Mouse (Mus musculus) limb, embryonic 12.5 days (tissue): ENCODE results near the gene Ankrd39. TPM values are rescaled to one million over a fixed set of nuclear protein-coding genes. Genes with fewer than 3 reads are reported as not detected.

ENCODE experiments used
- ATAC-seq: fragments of 200-750 bp; cut with Nextera tagmentation; 2 replicates; pipeline ENCODE4 v1.8.0; 2017; ENCODE audit warnings: low read depth, moderate TSS enrichment; ENCODE audit not compliant: insufficient number of reproducible peaks, insufficient read depth, low FRiP score, low TSS enrichment
- H3K27ac ChIP-seq: fragments of 300-500 bp; sonication (generic); 2 replicates; pipeline ENCODE4 v1.5.1; 2016; ENCODE audit warnings: mild to moderate bottlenecking, moderate library complexity
- H3K27me3 ChIP-seq: fragments of 300-500 bp; sonication (generic); 2 replicates; pipeline ENCODE4 v1.6.1; 2016; ENCODE audit warnings: mild to moderate bottlenecking, moderate library complexity
- H3K36me3 ChIP-seq: fragments of 300-500 bp; sonication (generic); 2 replicates; pipeline ENCODE4 v1.6.1; 2016; ENCODE audit warnings: mild to moderate bottlenecking, moderate library complexity
- H3K4me1 ChIP-seq: fragments of 300-500 bp; sonication (generic); replicated peaks from 2 replicates; pipeline ENCODE4 v1.6.1; 2016
- H3K4me2 ChIP-seq: fragments of 300-500 bp; sonication (generic); 2 replicates; pipeline ENCODE4 v1.6.1; 2016; ENCODE audit warnings: mild to moderate bottlenecking, moderate library complexity
- H3K4me3 ChIP-seq: fragments of 300-500 bp; sonication (generic); replicated peaks from 2 replicates; pipeline ENCODE4 v1.5.1; 2016; ENCODE audit warnings: mild to moderate bottlenecking
- H3K9ac ChIP-seq: fragments of 300-500 bp; sonication (generic); replicated peaks from 2 replicates; pipeline ENCODE4 v1.6.1; 2016; ENCODE audit warnings: mild to moderate bottlenecking, moderate library complexity
- H3K9me3 ChIP-seq: fragments of 300-500 bp; sonication (generic); 2 replicates; pipeline ENCODE4 v1.6.1; 2016; ENCODE audit warnings: mild to moderate bottlenecking, moderate library complexity
- WGBS: fragments of 180-500 bp; shearing (Covaris S2); methylation state at CpG from one replicate; pipeline ENCODE4 v1.1.7; 2016; 5-methylcytosine and 5-hydroxymethylcytosine counted together
- polyA plus RNA-seq: library from polyadenylated mRNA; unstranded; fragments of >200 nt; fragmentation: Nextera tagmentation; extraction: Ambion mirVana; gene quantifications from 2 replicates; pipeline ENCODE4 v1.2.1, GENCODE M21; 2016

Gene Ankrd39
- polyA plus RNA-seq, 1 experiment from 2014 or later: 26.8 TPM

DNA sequence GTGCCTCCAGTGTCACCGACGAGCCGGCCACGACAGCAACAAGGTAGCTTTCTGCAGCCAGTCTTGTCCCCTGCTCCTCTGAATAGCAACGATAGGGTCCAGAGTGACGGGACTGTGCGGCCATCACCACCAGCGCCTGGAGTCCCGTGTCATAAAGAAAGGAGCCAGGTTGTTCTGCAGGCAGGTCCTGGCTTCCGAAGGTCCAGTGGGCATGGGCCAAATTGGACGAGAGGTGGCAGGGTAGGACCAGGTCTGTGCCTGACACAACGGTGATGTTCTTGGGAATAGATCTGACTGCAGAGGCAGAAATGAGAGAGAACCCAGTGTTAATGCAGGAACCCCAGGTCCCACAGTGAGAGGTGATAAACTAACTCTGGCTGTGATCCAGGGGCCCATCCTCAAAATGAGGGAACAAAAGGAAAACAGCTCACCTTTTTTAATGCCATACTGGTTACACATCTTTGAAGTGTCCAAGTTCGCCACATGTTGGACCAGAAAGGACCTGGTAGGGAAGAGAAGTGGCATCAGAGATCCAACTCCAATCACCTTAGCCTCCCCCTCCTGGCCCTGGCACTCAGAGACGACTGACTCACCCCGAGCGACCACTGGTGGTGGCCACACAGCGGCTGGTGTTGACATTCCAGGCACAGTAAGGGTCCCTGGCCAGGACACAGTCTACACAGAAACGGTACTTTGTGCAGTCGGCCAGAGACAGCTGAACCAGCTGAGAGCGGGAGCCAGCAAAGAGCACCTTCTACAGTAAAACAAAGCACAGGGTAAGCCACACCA, 3.0 kb upstream of the Ankrd39 start:
- Histone ChIP-seq H3K27me3 (no peaks in the 10 kb centered on the region), H3K9me3 (no peaks in the 10 kb centered on the region), H3K4me1 (peaks cover 54% of the 10 kb centered on the region), H3K4me3 (no peak overlapping the region), H3K4me2 (no peak overlapping the region), H3K27ac (no peak overlapping the region), H3K36me3 (peaks cover 71% of the 10 kb centered on the region), H3K9ac (no peak overlapping the region)
- no peak for ATAC-seq
- 79% methylated on average over 20 of the region's 20 CpGs for WGBS

DNA sequence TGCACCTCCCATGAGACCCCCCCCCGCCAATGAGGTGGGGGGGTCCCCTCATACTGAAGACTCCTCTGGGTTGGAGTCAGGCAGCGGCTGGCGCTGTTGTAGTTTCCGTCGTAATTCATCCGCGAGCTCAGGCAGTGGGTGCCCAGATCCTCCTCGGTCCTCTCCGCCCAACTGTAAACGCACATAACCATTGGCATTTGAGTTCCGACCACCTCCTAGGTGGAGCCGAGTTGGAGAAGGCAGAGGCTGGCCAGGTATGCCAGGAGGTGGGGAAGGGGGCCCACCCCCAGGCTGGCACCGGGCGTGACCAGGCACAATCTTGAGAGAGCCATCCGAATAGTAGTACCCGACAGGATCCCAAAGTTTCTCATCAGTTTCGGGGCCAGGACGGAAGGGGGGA, 2.2 kb upstream of the Ankrd39 start:
- ATAC-seq: no peak
- H3K27me3 ChIP-seq: no peaks in the 10 kb centered on the region
- H3K4me3 ChIP-seq: 0 out of 2 replicates have a peak overlapping the region, but pooled peaks have one; percentile 2
- H3K36me3 ChIP-seq: peaks cover 63% of the 10 kb centered on the region
- WGBS: 81% methylated on average over 18 of the region's 18 CpGs
- peak overlapping the region; percentile 46; the same call in 1 of the 2 replicates for H3K27ac ChIP-seq
- H3K4me2 ChIP-seq: peak overlapping the region; percentile 3; the same call in 1 of the 2 replicates
- H3K9ac ChIP-seq: 0 out of 2 replicates have a peak overlapping the region, but pooled peaks have one; percentile 28
- H3K4me1 ChIP-seq: peaks cover 46% of the 10 kb centered on the region
- H3K9me3 ChIP-seq: no peaks in the 10 kb centered on the region

DNA sequence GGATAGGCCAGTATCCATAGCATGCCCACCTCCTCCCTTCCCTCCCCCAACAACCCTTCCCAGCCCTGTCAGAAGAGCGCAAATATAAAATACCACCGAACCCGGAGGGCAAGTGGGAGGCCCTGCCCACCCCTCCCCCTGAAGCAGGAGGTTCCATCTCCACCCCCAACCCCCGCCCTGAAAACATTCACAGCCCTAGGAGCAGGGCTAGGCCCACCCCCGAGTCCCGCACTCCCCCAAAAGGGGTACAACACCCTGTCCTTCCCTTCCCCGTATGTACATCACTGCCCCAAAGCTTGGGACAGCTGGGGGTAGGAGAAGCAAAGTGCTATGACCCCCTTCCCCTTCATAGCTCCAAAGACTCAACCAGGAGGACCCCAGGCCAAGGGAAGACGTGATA, 1.5 kb upstream of the Ankrd39 start:
- 48% methylated on average over 8 of the region's 8 CpGs for WGBS
- Histone ChIP-seq H3K27me3 (no peaks in the 10 kb centered on the region), H3K9me3 (no peaks in the 10 kb centered on the region), H3K4me2 (peak overlapping the region; percentile 3; the same call in 1 of the 2 replicates), H3K4me3 (0 out of 2 replicates have a peak overlapping the region, but pooled peaks have one; percentile 3), H3K9ac (peak overlapping the region; percentile 28), H3K4me1 (peaks cover 43% of the 10 kb centered on the region), H3K36me3 (peaks cover 56% of the 10 kb centered on the region), H3K27ac (peak overlapping the region; percentile 46)
- no peak for ATAC-seq

DNA sequence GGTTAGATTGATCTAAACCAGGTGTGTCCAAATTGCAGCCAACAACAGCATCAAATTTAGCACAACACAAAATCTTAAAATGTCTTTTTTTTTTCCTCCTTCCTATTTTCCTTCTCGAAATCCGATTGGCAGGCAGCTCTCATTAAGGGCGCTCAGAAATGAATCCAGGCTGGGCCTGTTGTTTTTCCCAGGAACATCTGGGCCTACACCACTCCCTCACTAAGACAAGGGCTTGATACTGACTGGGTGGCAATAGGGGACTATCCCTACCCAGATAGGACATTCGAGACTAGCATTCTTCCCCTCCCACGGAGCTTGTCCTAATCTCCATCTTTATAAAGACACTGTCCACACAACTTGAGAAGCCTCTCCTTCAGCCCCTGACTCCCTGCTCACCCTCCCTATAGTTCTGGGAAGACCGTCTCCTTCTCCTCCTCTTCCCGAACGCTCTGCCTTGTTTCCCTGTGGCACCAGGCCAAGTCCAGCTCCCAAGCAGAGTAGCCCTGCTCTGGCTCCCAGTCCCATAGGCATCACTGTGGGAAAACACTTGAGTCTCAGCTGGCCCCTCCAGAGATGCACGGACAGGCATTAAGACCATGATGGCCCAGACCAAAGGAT, 845 bp upstream of the Ankrd39 start:
- H3K4me2 ChIP-seq: peak overlapping the region; percentile 74
- H3K9ac ChIP-seq: no peak overlapping the region
- no peak for ATAC-seq
- 39% methylated on average over 9 of the region's 9 CpGs for WGBS
- H3K9me3 ChIP-seq: no peaks in the 10 kb centered on the region
- H3K4me1 ChIP-seq: peaks cover 48% of the 10 kb centered on the region
- peak overlapping the region; percentile 85 for H3K27ac ChIP-seq
- no peaks in the 10 kb centered on the region for H3K27me3 ChIP-seq
- peaks cover 49% of the 10 kb centered on the region for H3K36me3 ChIP-seq
- no peak overlapping the region for H3K4me3 ChIP-seq

DNA sequence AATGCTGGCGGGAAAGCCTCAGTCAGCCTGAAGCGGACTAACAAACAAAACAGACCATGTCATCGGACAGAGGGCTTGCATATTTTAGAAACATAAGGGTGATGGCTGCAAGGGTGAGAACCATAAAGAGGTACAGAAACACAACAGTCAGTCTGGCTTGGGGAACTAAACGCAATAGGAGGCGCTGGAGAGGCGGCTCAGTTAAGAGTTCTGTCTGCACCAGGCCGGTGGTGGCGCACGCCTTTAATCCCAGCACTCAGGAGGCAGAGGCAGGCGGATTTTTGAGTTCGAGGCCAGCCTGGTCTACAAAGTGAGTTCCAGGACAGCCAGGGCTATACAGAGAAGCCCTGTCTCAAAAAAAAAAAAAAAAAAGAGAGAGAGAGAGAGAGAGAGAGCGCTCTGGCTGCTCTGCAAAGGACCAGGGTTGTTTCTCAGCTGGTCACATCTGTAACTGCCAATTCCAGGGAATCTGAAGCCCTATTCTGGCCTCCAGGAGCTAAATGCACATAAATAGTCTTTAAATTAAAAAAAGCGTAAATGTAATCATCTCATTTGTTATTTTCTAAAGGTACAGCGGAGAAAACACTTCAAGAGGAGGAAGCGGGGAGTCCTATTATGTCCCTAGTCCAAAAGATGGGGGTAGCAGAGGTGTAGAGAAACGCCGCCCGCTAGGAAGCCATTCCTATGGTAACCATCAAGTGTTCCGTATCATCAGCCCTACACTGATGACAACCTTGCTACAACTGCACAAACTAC, 1.2 kb downstream of the Ankrd39 start:
- ATAC-seq: no peak
- peak overlapping the region; percentile 81; the same call in 1 of the 2 replicates for H3K9ac ChIP-seq
- H3K4me3 ChIP-seq: peak overlapping the region; percentile 68
- no peaks in the 10 kb centered on the region for H3K27me3 ChIP-seq
- no peaks in the 10 kb centered on the region for H3K9me3 ChIP-seq
- H3K27ac ChIP-seq: no peak overlapping the region
- WGBS: 74% methylated on average over 19 of the region's 19 CpGs
- H3K36me3 ChIP-seq: peaks cover 48% of the 10 kb centered on the region
- H3K4me1 ChIP-seq: peaks cover 48% of the 10 kb centered on the region
- H3K4me2 ChIP-seq: peak overlapping the region; percentile 74

DNA sequence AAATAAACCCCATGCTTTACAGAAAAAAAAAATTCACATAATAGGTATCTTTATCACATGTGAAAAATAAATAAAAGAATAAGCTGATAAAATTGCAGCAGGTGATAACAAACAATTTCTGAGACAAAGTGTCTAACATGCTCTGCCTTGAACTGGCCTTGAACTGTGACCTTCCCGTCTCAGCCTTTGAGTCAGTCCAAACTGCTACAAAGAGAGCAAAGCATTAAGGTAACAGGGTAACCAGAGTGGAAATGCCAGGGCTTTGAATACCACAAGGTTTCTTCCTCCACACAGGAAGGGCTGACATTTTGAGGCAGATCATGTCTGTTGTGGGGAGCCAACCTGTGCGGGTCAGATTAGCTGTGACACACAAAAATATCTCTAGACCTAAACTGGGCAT, 1.9 kb downstream of the Ankrd39 start:
- no peak for ATAC-seq
- Histone ChIP-seq H3K27me3 (no peaks in the 10 kb centered on the region), H3K36me3 (peaks cover 47% of the 10 kb centered on the region), H3K4me2 (no peak overlapping the region), H3K4me1 (peaks cover 47% of the 10 kb centered on the region), H3K9me3 (no peaks in the 10 kb centered on the region), H3K9ac (0 out of 2 replicates have a peak overlapping the region, but pooled peaks have one; percentile 31), H3K4me3 (no peak overlapping the region), H3K27ac (no peak overlapping the region)
- 76% methylated on average over 2 of the region's 2 CpGs for WGBS

DNA sequence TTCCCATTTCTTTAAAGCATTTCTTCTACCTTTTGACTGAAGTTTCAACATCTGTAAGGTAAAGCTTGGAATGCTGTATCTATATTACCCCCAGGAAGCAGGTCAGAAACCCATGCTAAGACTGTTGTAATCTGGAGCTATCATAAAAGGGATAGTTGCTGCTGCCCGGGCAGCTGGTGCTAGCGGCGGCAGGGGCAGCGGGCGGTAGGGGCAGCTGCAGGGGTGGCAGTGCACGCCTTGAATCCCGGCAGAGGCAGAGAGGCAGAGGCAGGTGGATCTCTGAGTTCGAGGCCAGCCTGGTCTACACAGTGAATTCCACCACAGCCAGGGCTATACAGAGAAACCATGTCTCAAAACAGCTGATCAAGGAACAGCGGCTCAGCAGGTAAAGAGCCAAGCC, 4.3 kb downstream of the Ankrd39 start:
- 94% methylated on average over 9 of the region's 9 CpGs for WGBS
- no peak overlapping the region for H3K4me3 ChIP-seq

DNA sequence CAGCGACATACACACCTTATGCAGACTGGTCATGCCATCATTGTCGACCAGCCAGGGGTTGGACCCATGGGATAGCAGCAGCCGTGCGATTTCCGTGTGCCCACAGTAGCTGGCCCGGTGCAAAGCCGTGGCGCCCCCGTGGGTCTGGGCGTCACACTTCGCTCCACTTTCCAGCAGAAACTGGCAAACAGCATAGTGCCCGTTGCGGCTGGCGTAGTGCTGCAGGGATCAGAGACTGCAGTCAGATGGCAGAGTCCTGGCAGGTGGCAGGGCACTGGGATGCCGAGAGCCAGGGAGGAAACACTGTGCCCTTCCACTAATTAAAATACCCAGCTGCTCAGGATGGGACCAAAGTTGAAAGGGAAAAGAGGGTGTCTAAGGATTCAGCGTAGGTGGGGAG, 5.4 kb downstream of the Ankrd39 start:
- Histone ChIP-seq H3K36me3 (peaks cover 49% of the 10 kb centered on the region), H3K4me2 (no peak overlapping the region), H3K4me1 (peaks cover 16% of the 10 kb centered on the region), H3K9ac (no peak overlapping the region), H3K4me3 (no peak overlapping the region), H3K9me3 (no peaks in the 10 kb centered on the region), H3K27ac (no peak overlapping the region), H3K27me3 (no peaks in the 10 kb centered on the region)
- no peak for ATAC-seq
- WGBS: 94% methylated on average over 16 of the region's 16 CpGs

More for the DNA sequence above, 4.3 kb downstream of the Ankrd39 start:
- no peak overlapping the region for H3K9ac ChIP-seq
- H3K4me2 ChIP-seq: no peak overlapping the region
- H3K27ac ChIP-seq: no peak overlapping the region
- no peak for ATAC-seq
- H3K36me3 ChIP-seq: peaks cover 49% of the 10 kb centered on the region
- H3K4me1 ChIP-seq: peaks cover 22% of the 10 kb centered on the region
- H3K27me3 ChIP-seq: no peaks in the 10 kb centered on the region
- H3K9me3 ChIP-seq: no peaks in the 10 kb centered on the region

DNA sequence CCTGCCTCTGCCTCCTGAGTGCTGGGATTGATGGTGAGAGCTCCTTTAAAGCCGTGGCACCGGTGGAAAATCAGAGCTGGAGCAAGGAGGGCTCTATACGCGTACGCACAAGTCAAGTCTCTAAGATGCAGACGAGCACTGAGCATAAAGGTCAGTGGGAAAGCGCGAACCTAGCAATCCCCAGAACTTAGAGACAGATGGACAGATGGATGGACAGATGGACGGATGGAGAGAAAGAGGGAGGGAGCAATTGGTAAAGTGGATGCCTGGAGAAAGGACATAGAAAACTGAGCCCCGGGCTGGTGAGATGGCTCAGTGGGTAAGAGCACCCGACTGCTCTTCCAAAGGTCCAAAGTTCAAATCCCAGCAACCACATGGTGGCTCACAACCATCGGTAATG, 6.4 kb downstream of the Ankrd39 start:
- 95% methylated on average over 12 of the region's 12 CpGs for WGBS
- ATAC-seq: no peak
- H3K36me3 ChIP-seq: peaks cover 54% of the 10 kb centered on the region

DNA sequence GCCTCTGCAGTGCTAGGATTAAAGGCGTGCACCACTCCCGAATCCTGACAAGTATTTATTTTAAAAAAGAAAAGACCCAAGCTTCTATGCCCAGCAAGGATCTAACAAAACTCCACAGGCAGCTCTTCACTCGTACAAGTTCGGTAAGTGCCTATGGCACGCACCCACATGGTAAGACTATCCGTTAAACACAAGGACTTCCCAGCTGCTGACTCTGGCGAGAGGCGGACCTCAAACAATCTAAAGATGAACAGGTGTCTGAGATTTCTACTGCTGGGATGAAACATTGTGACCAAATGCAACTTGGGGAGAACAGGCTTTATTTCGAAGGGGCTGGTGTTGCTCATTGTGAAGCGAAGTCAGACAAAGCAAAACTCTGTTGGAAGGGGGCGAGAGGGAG, 7.1 kb downstream of the Ankrd39 start:
- no peak overlapping the region for H3K27ac ChIP-seq
- no peak for ATAC-seq
- no peak overlapping the region for H3K9ac ChIP-seq
- H3K4me2 ChIP-seq: no peak overlapping the region
- 91% methylated on average over 11 of the region's 11 CpGs for WGBS
- H3K4me1 ChIP-seq: peaks cover 8% of the 10 kb centered on the region
- H3K4me3 ChIP-seq: no peak overlapping the region
- H3K27me3 ChIP-seq: no peaks in the 10 kb centered on the region
- no peaks in the 10 kb centered on the region for H3K9me3 ChIP-seq
- peaks cover 54% of the 10 kb centered on the region for H3K36me3 ChIP-seq

More for the DNA sequence above, 6.4 kb downstream of the Ankrd39 start:
- Histone ChIP-seq H3K4me2 (no peak overlapping the region), H3K9me3 (no peaks in the 10 kb centered on the region), H3K4me1 (peaks cover 8% of the 10 kb centered on the region), H3K27ac (no peak overlapping the region), H3K9ac (no peak overlapping the region), H3K4me3 (no peak overlapping the region), H3K27me3 (no peaks in the 10 kb centered on the region)

DNA sequence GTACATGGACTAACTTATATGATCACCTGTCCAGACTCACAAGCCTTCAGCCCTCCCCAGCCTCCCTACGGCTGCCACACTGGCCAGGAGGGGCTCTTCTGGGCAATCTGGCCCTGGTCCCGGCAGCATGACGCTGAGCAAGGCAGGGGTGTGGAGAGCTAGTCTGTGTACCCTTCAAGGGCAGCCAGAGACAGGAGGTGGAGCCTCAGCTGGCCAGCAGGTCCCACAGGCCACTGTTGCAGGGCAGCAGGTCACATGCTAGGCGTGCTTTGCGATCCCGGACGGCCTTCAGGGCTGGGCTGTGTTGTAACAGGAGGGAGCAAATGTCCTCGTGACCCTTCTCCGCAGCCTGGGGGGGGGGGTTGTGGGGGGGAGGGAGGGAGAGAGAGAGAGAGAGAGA, 8.1 kb downstream of the Ankrd39 start, which contains the start of gene Gm42417:
Gene Gm42417 (minus strand): TSS at position 244 of the 400 bp plus-strand sequence.
- Histone ChIP-seq H3K27me3 (no peaks in the 10 kb centered on the region), H3K9ac (no peak within 1 kb of the TSS), H3K4me3 (no peak within 1 kb of the TSS), H3K36me3 (peaks cover 54% of the 10 kb centered on the region), H3K4me2 (no peak within 1 kb of the TSS), H3K4me1 (peaks cover 8% of the 10 kb centered on the region), H3K9me3 (no peaks in the 10 kb centered on the region), H3K27ac (peak within 1 kb of the TSS; percentile 2; the same call in 1 of the 2 replicates)
- no peak for ATAC-seq
- WGBS: 42% methylated on average over 9 of the region's 9 CpGs
